Mouse (Mus musculus): ENCODE results near the gene Ndufaf2. TPM values are rescaled to one million over a fixed set of nuclear protein-coding genes. Genes with fewer than 3 reads are reported as not detected.

The Ndufaf2 gene
- polyA plus RNA-seq (2012; rRNA removed) = 4.8 and 11.2 TPM in 2 replicates

- DNase-seq (ENCODE audit: low read depth) = peak; percentile 55
Observed at GRCm38 (mm10) chr13:108158465-108159240, at the start of gene Ndufaf2, which contains the start of gene Ercc8. Gene Ndufaf2 (minus strand): TSS chr13:108158623. Gene Ercc8 (plus strand): TSS chr13:108158731.

- no peak for DNase-seq (ENCODE audit: low read depth)
Observed at GRCm38 (mm10) chr13:108208090-108208489, 49.7 kb upstream of the Ndufaf2 start.

DNA sequence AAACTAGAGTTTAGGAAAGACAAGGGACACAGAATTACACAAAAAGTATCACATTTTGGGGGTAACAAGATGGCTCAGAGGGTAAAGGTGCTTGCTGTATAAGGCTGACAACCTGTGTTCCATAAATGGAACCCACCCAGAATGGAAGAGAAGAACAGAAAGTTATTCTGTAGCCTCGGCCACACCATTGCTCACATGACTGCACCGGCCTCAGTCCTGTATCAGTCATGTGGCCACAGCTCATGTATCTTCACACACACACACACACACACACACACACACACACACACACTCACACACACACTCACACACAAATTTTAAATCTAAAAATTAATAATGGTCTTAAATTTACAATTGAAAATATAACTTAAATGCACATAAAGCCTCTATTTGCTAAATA lies 49.0 kb upstream of the Ndufaf2 start:
- no peak for DNase-seq (ENCODE audit: low read depth)

GRCm38 (mm10) chr13:108204857-108205256 lies 46.4 kb upstream of the Ndufaf2 start:
- no peak for DNase-seq (ENCODE audit: low read depth)

GRCm38 (mm10) chr13:108195474-108195873 lies 37.1 kb upstream of the Ndufaf2 start:
- no peak for DNase-seq (ENCODE audit: low read depth)

DNA sequence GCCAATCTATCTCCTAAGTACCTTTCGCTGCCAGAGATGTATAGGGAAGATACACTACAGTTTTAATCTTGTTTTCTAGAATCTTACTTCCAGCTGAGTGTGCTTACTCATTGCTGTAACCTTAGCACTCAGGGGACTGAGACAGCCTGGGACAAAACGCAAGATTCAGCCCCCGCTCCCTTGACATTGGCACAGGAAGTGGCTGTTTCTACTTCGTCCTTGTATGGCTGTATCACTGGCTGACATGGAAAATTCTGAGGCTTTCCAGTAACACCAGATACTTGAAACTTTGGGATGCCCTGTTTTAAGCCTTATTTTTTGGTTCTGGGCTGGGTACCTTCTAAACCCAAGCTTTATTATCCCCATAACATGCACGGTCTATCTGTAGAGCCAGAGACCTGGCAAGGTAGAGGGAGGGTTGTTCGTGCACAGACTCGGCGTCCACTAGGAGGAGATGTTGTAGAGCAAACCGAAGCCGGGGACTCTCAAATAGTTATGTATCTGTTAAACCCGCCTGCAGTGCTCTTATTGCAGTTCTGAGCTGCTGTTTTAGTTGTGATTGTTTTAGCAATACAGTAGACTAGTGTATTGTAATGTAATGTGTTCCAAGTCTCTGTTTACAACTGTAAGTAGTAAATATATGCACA lies 32.8 kb upstream of the Ndufaf2 start:
- no peak for DNase-seq (ENCODE audit: low read depth)

GRCm38 (mm10) chr13:108187994-108188393 lies 29.6 kb upstream of the Ndufaf2 start:
- no peak for DNase-seq (ENCODE audit: low read depth)

DNA sequence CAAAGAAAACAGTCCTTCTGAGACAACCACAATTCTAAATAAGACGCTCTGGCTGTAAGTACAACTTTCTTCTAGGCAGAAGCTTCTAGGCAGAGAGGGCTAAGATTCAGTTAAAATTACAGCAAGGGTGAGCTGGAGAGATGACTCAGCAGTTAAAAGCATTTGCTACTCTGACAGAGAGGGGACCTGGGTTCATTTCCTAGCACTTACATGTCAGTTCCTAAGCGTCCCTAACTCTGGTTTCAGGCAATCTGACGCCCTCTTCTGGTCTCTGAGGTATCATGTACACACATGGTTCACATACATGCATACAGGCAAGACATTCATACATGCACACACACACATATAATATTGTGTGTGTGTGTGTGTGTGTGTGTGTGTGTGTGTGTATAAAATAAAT lies 27.1 kb upstream of the Ndufaf2 start:
- no peak for DNase-seq (ENCODE audit: low read depth)

- DNase-seq (ENCODE audit: low read depth) = no peak
Observed at GRCm38 (mm10) chr13:108184743-108185255, 26.4 kb upstream of the Ndufaf2 start.

GRCm38 (mm10) chr13:108180821-108181220 lies 22.4 kb upstream of the Ndufaf2 start:
- DNase-seq (ENCODE audit: low read depth) = no peak

DNA sequence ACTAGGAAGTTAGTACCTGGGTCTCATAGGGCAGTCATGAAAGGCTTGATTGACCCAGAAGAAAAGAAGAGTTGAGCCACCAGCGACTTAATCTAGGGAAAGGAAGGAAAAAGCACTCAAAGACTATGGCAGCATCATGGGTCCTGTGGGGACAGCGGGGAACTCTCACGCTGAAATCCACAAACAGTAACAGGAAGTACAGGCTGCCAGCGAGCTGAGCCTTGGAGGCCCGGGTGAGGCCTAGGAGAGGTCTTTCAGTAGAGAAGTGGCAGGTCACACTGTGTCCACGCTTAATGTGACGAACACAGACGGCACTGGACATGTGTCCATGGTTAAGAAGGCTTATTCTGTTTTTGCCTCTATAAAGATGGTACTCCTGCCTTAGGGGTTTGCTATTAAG lies 21.2 kb upstream of the Ndufaf2 start:
- no peak for DNase-seq (ENCODE audit: low read depth)

- DNase-seq (ENCODE audit: low read depth) = no peak
Observed at GRCm38 (mm10) chr13:108170511-108170910, 12.1 kb upstream of the Ndufaf2 start.

DNA sequence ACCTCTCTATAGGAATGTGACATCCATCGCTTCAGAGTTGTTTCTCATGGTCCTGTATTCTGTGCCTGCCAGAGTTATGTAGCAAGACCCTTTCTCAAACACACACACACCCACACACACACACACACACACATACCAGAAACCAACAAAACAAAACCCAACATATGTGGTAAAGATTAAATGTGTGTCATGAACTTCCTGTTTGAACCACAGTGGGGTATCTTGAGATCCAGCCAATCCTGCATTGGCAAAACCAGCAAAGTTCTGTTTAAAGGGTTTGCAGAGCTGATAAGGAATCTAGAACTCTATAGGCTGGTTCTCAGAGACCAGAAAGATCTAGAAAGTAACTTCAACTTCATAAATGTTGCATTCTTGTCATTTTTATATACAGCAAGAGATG lies 11.6 kb upstream of the Ndufaf2 start:
- DNase-seq (ENCODE audit: low read depth) = no peak

DNA sequence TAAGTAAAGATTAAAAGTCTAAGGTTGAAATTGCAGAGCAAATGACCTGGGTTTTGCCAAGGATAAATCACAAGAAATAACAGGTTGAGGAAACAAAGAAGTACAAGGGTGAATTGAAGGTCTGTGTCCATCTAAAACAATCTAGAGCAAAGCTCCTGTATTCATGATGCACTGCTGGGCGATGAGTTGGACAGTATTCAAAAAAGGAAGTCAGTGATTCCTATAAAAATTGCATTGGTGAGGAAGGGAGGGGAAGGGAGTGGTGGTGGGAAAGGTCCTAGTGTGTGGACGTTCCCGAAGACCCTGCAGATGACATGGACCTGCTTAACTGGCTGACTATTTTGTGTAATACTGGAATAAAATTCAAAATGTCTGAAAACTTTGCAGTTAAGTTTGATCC lies 6.2 kb upstream of the Ndufaf2 start:
- no peak for DNase-seq (ENCODE audit: low read depth)

- no peak for DNase-seq (ENCODE audit: low read depth)
Observed at GRCm38 (mm10) chr13:108163912-108164311, 5.5 kb upstream of the Ndufaf2 start.

DNA sequence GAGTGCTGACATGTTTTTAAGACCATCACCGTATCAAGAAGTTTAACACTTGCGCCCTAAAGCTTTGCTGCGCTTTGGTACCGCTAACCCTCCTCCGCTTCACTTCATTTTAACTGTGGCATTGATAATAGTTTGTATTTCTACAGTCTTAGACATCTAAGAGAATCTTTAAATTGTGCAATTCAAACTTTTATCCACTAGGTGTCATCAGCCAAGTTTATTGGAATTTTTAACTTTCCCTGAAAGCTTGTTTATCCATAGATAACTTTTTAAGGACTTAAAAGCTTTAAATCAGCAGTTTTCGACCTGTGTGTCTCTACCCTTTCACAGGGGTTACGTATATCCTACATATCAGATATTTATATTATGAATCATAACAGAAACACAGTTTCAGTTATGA lies 1.5 kb upstream of the Ndufaf2 start:
- no peak for DNase-seq (ENCODE audit: low read depth)

- DNase-seq (ENCODE audit: low read depth) = no peak
Observed at GRCm38 (mm10) chr13:108159241-108159575, 785 bp upstream of the Ndufaf2 start.

- DNase-seq (ENCODE audit: low read depth) = peak; percentile 2
Observed at GRCm38 (mm10) chr13:108157732-108158464, 525 bp downstream of the Ndufaf2 start.

DNA sequence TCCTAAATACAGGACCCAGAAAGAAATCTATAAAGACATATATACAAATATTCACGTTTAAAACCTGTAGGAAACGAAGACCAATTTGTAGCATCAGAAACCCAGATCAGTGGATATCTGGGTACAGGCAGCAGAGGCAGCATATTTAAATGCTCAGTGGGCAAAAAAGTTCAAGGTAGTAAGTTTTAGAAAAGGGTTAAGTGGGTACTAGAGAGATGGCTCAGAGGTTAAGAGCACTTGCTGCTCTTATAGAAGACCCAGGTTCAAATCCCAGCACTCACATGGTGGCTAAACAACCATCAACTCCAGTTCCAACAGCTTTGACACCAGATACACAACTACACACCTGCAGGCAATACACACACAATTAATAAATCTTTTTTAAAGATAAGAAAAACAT lies 1.3 kb downstream of the Ndufaf2 start:
- DNase-seq (ENCODE audit: low read depth) = no peak

GRCm38 (mm10) chr13:108152650-108153372 lies 5.6 kb downstream of the Ndufaf2 start:
- peak; percentile 8 for DNase-seq (ENCODE audit: low read depth)

- no peak for DNase-seq (ENCODE audit: low read depth)
Observed at GRCm38 (mm10) chr13:108151782-108152181, 6.6 kb downstream of the Ndufaf2 start.

- no peak for DNase-seq (ENCODE audit: low read depth)
Observed at GRCm38 (mm10) chr13:108144086-108144485, 14.3 kb downstream of the Ndufaf2 start.

Measured in gonadal fat pad, adult 2 months (tissue).